Mouse (Mus musculus) small intestine, adult 2 months (tissue): ENCODE measurements at regions not wholly inside any gene's neighbourhood (a gene's known extent, or its start where the extent isn't known, plus 50 kb on each side); places are given as distances from the start of the nearest gene placed in this dataset.

ENCODE experiments used
- CTCF ChIP-seq: fragments of 200-500 bp; IDR thresholded peaks from 2 replicates; pipeline ENCODE4 v1.5.1; 2012; ENCODE audit warnings: low read depth, mild to moderate bottlenecking, control low read depth, inconsistent platforms, low read length, moderate library complexity, mixed read lengths; ENCODE audit not compliant: insufficient replicate concordance, insufficient read length; ENCODE audit errors: extremely low read depth
- POLR2A ChIP-seq: fragments of 200-500 bp; IDR thresholded peaks from 2 replicates; pipeline ENCODE4 v1.6.1; 2012; ENCODE audit warnings: low read depth, mild to moderate bottlenecking, control low read depth, inconsistent platforms, low read length, moderate library complexity

- TF ChIP-seq CTCF (no peak), POLR2A (no peak)
Measured at GRCm38 (mm10) chr8:18258287-18258961, 719.6 kb downstream of the Defb40 start.
